Mouse (Mus musculus) cerebral cortex, adult 2 months (tissue): ENCODE data around the gene Poc5.

Source experiments
- WGBS: fragments of 180-500 bp; shearing (Covaris S2); methylation state at CpG from one replicate; pipeline ENCODE4 v1.1.7; 2018; 5-methylcytosine and 5-hydroxymethylcytosine counted together

The Poc5 gene

GRCm38 (mm10) chr13:96432376-96432811 lies 44.3 kb downstream of the Poc5 start:
- 67% methylated on average over 3 of the region's 3 CpGs for WGBS

DNA sequence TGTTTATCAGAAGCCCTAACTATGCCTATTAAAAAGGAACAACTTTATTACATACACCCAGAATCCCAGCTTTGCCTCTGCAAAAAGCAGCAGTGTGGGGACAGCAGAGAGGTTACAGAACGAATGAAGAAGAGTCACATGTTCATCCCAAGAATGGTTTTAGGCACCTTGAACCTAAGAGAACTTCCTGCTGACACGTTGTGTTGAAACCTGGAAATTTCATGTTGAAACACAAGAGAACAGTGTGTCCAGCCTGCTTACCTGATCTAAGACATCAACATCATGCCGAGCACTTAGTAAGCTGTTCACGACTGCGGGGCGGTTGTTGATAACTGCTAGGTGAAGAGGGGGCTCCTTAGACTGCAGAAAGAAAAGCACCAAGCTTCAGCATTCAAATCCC lies 44.9 kb downstream of the Poc5 start:
- 89% methylated on average over 6 of the region's 6 CpGs for WGBS

GRCm38 (mm10) chr13:96433648-96434190 lies 45.6 kb downstream of the Poc5 start:
- 75% methylated on average over 11 of the region's 11 CpGs for WGBS

DNA sequence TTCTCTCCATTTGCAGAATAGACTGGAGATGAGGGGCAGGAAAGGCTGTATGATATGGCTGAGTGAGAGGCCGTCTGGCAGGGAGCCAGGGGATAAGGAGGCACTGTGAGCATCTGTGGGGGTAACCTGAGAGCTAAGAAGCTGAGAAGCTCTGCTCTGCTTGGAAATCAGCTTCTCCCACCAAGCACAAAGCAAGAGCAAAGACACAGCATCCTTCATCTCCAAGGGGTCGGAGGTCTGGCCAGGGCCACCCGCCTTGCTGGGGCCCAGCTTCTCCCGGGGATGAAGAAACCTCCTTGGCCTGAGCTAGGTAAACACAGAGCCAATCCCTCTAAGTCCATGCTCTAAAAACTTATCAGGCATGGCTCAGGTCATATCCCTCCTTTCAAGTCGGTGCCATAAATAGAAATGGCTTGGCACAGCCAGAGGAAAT lies 46.8 kb downstream of the Poc5 start:
- WGBS, result 60% methylated on average over 5 of the region's 5 CpGs

DNA sequence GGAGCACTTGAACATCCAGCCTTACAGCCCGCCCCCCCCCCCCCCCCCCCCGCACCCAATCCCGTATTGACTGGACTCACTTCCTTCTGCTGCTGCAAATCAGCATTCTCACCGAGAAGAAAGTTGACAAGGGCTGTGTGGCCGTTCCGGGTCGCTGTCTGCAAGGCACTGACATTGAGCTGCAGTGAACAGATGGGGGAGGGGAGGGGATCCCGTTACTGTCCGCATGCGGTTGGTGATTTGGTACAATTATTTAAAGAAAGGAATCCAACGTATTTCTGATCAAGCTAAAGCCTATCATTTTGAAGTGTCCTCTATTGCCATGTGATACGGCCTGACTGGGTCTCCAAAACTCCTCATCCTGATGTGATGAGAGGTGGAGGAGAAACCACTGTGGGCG lies 47.7 kb downstream of the Poc5 start:
- 52% methylated on average over 13 of the region's 13 CpGs for WGBS

DNA sequence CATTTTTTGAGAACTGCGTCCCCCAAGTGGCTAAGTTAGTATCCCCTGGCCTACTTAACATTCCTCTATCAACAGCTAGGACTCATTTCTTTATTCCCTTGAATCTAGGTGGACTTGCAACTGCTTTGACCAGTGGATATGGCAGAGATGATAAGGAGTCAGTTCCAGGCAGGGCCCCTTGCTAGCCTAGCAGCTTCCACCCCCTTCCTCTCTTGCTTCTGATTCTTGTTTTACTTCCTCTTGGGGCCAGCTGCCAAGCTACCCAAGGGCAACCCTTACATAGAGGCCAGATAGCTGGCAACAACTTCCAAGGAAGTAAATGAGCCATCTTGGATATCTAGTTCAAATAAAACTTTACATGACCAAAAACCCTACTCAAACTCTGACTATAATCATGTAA lies 48.8 kb downstream of the Poc5 start:
- WGBS, result 89% methylated on average over 1 of the region's 1 CpGs

GRCm38 (mm10) chr13:96440436-96440835 lies 52.3 kb downstream of the Poc5 start:
- WGBS, result 94% methylated on average over 4 of the region's 4 CpGs

- 80% methylated on average over 11 of the region's 11 CpGs for WGBS
Observed at GRCm38 (mm10) chr13:96450205-96450856, 62.2 kb downstream of the Poc5 start.

GRCm38 (mm10) chr13:96450869-96451268 lies 62.8 kb downstream of the Poc5 start:
- 72% methylated on average over 7 of the region's 7 CpGs for WGBS

DNA sequence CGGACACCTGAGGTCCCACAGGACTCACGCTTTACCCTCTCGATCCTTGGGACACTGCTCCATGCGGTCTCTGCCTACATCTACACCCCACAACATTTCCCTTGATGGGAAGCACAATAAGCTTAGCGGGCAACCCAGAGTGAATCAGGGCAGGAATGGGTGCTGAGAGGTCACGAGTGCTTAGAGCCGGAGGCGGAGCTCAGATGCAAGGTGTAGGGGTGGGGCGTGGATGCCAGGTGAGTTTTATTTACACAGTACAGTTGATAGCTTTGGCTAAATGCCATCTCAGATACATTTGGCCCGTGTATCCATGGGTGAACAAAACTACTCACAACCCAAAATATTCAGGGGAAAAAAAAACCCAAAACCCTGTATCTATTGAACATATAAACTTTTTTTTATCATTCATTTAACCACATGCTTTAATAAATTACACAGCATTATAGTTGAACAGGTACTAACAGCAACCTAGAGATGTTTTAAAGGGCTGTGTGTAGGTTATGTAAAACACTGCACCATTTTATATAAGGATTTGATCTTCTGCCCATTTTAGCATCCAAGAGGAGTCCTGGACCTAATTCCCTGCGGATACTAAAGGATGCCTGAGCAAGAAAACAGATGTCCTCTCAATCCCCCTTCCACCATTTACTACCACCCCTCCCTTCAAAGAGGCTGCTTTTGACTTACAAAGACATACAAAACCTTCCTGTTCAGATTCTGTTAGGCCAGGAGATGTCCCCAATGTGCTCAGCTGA lies 63.5 kb downstream of the Poc5 start:
- 85% methylated on average over 11 of the region's 11 CpGs for WGBS

DNA sequence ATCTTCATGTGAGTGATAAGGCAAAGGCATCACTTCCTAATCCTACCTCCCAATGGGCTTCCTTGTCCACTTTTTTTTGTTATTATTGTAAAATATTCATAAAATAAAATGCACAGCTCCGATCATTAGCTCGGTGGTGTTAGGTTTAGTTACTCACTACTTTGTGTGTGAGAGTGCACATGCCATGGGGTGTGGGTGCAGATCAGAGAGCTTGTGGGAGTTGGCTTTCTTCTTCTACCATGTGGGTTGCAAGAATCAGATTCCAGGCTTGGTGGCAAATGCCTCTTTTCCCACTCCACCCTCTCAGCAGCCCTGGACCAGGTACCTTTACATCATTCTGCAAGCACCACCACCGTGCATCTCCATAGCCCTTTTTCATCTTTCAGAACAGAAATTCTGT lies 64.5 kb downstream of the Poc5 start:
- 89% methylated on average over 3 of the region's 3 CpGs for WGBS

DNA sequence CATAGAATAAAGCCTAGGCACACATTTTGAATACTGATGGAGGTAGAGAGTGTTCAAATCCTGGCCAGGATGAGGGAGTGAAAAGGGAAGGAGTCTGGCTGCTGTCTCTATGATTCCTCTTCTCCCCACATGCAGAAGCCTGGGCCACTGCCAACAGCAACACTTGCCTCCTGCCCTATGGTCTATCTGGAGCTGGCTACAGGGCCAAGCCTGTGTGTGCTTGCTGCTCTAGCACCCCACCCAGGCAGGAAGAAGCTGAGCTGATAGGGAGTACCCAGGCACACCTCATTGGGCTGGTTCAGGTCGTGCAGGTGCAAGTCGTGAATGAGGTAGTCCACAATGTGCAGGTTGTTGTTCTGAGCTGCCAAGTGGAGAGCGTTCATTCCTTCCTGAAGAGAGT lies 66.2 kb downstream of the Poc5 start:
- WGBS, result 83% methylated on average over 3 of the region's 3 CpGs

DNA sequence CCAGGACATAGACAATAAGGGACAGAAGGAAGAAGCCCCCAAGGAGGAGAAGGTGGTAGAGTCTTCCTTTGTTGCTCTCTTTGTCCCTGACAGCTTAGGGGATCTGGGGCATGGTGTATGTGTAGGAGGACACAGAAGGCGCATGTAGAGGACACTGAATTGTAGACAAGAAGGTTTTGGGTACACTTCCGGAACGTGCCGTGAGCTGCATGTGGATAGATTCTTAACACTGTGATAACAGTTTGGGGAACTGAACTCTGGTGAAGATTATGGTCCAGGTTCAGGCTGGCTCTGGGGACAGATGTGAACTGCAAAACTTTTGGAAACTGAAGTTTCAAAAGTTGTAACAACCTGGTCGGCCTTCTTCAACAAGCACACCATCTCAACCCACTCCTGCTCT lies 69.5 kb downstream of the Poc5 start:
- 78% methylated on average over 5 of the region's 5 CpGs for WGBS

DNA sequence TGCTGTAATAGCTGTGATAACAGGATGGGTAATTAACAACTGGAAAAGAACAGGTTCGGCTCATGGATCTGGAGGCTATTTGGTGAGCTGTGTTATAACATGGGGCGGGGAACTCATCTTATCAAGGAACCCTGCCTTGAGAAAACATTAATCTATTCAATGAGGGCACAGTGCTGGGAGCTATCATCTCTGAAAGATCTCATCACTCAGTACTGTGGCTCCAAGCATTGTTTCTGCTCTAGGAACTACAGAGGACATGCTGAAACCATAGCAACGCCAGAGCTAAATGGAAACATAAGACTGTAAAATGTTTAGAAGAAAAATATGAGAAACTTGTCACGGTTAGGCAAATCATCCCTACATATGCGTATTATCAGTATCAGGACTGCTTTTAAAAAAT lies 69.9 kb downstream of the Poc5 start:
- 70% methylated on average over 5 of the region's 5 CpGs for WGBS

DNA sequence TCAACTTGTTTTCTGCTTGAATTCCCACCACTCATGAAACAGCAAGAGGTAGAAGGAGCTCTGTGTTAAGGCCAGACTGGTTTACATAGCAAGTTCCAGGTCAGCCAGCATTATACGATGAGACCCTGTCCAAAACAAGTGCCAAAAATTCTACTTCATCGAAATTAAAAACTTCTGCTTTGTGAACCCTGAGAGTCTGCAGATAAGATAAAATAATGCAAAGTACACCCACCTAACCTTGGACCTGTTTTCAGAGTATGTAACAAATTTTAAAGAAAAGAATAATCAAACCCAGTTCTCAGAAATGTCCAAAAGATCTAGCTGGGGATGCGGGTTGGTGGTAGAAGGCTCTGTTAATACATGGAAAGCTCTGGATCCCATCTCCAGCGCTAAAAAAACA lies 70.5 kb downstream of the Poc5 start:
- 85% methylated on average over 4 of the region's 4 CpGs for WGBS

GRCm38 (mm10) chr13:96462644-96463043 lies 74.5 kb downstream of the Poc5 start:
- 79% methylated on average over 1 of the region's 1 CpGs for WGBS

DNA sequence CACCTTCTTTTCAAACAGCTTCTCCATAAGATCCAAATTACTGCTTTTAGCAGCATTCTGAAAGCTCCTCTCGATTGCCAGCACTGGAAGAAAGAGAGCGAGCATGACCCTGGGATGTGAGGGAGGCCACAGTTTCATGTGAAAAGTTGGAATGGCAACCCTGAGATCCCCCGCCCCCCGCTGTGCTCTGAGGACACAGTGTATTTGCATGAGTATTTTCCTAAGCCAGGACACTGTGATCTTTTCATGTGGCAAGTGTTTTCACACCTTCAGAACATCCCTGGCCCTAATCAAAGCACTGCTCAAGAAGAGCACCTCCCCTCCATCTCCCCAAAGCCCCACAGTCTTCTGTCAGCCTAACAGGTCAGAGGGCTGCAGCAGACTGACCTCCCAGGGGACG lies 77.2 kb downstream of the Poc5 start:
- 84% methylated on average over 5 of the region's 5 CpGs for WGBS
